Comparison of ENCODE assay signal across 8 mouse cellular contexts in genomic region chr2:157567235-157567961, GRCm38 (mm10). TPM values are rescaled to one million over a fixed set of nuclear protein-coding genes. Genes with fewer than 3 reads are reported as not detected.
DNase-seq lines count a peak whose midpoint lies in the region; ATAC-seq and TF ChIP-seq lines count a peak whose summit lies in the region.

No protein-coding gene starts in this region.

- 0 out of 2 replicates have a peak overlapping the region, but pooled peaks have one; percentile 85 for H3K27ac ChIP-seq in heart, embryonic 13.5 days (replicated peaks)
- H3K27ac ChIP-seq in heart, postnatal 0 days (ENCODE audit: low read depth), result peak overlapping the region; percentile 91; the same call in 1 of the 2 replicates

- peak overlapping the region; percentile 97 for H3K4me3 ChIP-seq in heart, embryonic 13.5 days
- H3K4me3 ChIP-seq in heart, postnatal 0 days (ENCODE audit: low read depth, low read length), result no peak overlapping the region
- peak overlapping the region; percentile 97 for H3K4me3 ChIP-seq in megakaryocyte, embryonic 14.5 days (replicated peaks)

- no peak for TF ChIP-seq CTCF in heart, postnatal 0 days (IDR thresholded peaks at IDR 0.05; ENCODE audit: low read depth)

- H3K9me3 ChIP-seq in heart, embryonic 13.5 days, result 0 out of 2 replicates have a peak, but pooled peaks cover under 1% of the 10 kb centered on the region
- H3K9me3 ChIP-seq in heart, postnatal 0 days (replicated peaks; ENCODE audit: control insufficient read depth, low read length), result no peaks in the 10 kb centered on the region
- H3K9me3 ChIP-seq in megakaryocyte, embryonic 14.5 days, result no peaks in the 10 kb centered on the region

- peaks cover 25% of the 10 kb centered on the region for H3K4me1 ChIP-seq in heart, embryonic 13.5 days
- peaks cover 20% of the 10 kb centered on the region for H3K4me1 ChIP-seq in heart, postnatal 0 days (ENCODE audit: control insufficient read depth, insufficient read depth)
- H3K4me1 ChIP-seq in megakaryocyte, embryonic 14.5 days, result peaks cover 58% of the 10 kb centered on the region

- 81% methylated on average over 11 of the region's 11 CpGs for WGBS in heart, embryonic 13.5 days
- 77% methylated on average over 11 of the region's 11 CpGs for WGBS in heart, postnatal 0 days

- no peak for DNase-seq in heart, adult 9 months (ENCODE audit: low spot score in 2 of 2)
- peak; percentile 86 for DNase-seq in MEL-GATA-1-ER (ENCODE audit: extremely low read depth, low read depth)
- DNase-seq in heart, postnatal 0 days (ENCODE audit: low spot score), result no peak
- no peak for DNase-seq in spleen, postnatal 14 days (ENCODE audit: low spot score in 2 of 2)
- no peak for DNase-seq in layer of hippocampus, adult 18-20 months (ENCODE audit: low spot score in 2 of 2)
- DNase-seq in cerebellum, adult 9-11 months, result no peak

- ATAC-seq in heart, embryonic 13.5 days (ENCODE audit: extremely low read depth, insufficient number of reproducible peaks, low FRiP score, low TSS enrichment), result no peak
- ATAC-seq in heart, postnatal 0 days (ENCODE audit: insufficient read depth, low read depth), result no peak

- peak overlapping the region; percentile 88 for H3K4me2 ChIP-seq in heart, embryonic 13.5 days
- H3K4me2 ChIP-seq in heart, postnatal 0 days (ENCODE audit: low read depth, low read length), result peak overlapping the region; percentile 66

- TF ChIP-seq EP300 in heart, postnatal 0 days (IDR thresholded peaks at IDR 0.05; ENCODE audit: low read depth), result no peak

- peak overlapping the region; percentile 97 for H3K9ac ChIP-seq in heart, embryonic 13.5 days
- peak overlapping the region; percentile 96 for H3K9ac ChIP-seq in heart, postnatal 0 days (replicated peaks; ENCODE audit: low read depth, low read length)

- peaks cover 12% of the 10 kb centered on the region for H3K36me3 ChIP-seq in heart, embryonic 13.5 days
- H3K36me3 ChIP-seq in heart, postnatal 0 days (replicated peaks; ENCODE audit: control insufficient read depth, insufficient read depth, low read length), result no peaks in the 10 kb centered on the region
- peaks cover 19% of the 10 kb centered on the region for H3K36me3 ChIP-seq in megakaryocyte, embryonic 14.5 days (replicated peaks; ENCODE audit: low read length)

- H3K27me3 ChIP-seq in heart, embryonic 13.5 days (replicated peaks), result no peaks in the 10 kb centered on the region
- H3K27me3 ChIP-seq in heart, postnatal 0 days (ENCODE audit: control insufficient read depth, insufficient read depth, low read length), result no peaks in the 10 kb centered on the region
- H3K27me3 ChIP-seq in megakaryocyte, embryonic 14.5 days (replicated peaks), result peaks cover 6% of the 10 kb centered on the region

RNA-seq across cellular contexts. Expression of gene Blcap, which starts 3.7 kb away (rescaled TPM):
- polyA plus RNA-seq in heart, embryonic 13.5 days (2015; fragmentation: Nextera tagmentation; extraction: Ambion mirVana), result 29.4 and 33.5 TPM in 2 replicates
- total RNA-seq in heart, postnatal 0 days (2014; rRNA removed; ENCODE audit: low replicate concordance), result 33.1 and 35.5 TPM in 2 replicates
- 48.9 and 49.5 TPM in 2 replicates for polyA plus RNA-seq in heart, postnatal 0 days (2015; fragmentation: Nextera tagmentation; extraction: Ambion mirVana)
- 24.7 and 88.6 TPM in 2 replicates for polyA plus RNA-seq in megakaryocyte, embryonic 14.5 days (2012; ENCODE audit: insufficient read depth, low replicate concordance)
- total RNA-seq in layer of hippocampus, adult 18-20 months (2021), result 100 to 1,000 TPM; 120 to 136 TPM

RNA-seq across cellular contexts. Expression of gene Nnat, which starts 7.5 kb away (rescaled TPM):
- 120 and 135 TPM in 2 replicates for polyA plus RNA-seq in heart, embryonic 13.5 days (2015; fragmentation: Nextera tagmentation; extraction: Ambion mirVana)
- total RNA-seq in heart, postnatal 0 days (2014; rRNA removed; ENCODE audit: low replicate concordance), result 23.8 and 27.9 TPM in 2 replicates
- 13.1 and 13.8 TPM in 2 replicates for polyA plus RNA-seq in heart, postnatal 0 days (2015; fragmentation: Nextera tagmentation; extraction: Ambion mirVana)
- not detected in 2 replicates for polyA plus RNA-seq in megakaryocyte, embryonic 14.5 days (2012; ENCODE audit: insufficient read depth, low replicate concordance)
- 100 to 1,000 TPM; 481 to 624 TPM for total RNA-seq in layer of hippocampus, adult 18-20 months (2021)

Comparison
In these comparisons a context has a peak if more than half of its experiments do, and no peak if none do; other contexts are left out.
1. RNA of gene Nnat, which starts 7.5 kb away (polyA plus RNA-seq): 120 to 135 TPM in heart, embryonic 13.5 days and 13.1 to 13.8 TPM in heart, postnatal 0 days; not detected in megakaryocyte, embryonic 14.5 days; every median in the first group is over 10 times any median in the second.